In genomic region chr14:27031142-27031541, GRCm38 (mm10) we compare ENCODE assay signal across 9 mouse cellular contexts. TPM values are rescaled to one million over a fixed set of nuclear protein-coding genes. Genes with fewer than 3 reads are reported as not detected.
A peak's percentile ranks its signal among the peaks of the same experiment; 100 is the strongest.
DNase-seq lines count a peak whose midpoint lies in the region; ATAC-seq and TF ChIP-seq lines count a peak whose summit lies in the region.
"Had no signal": no experiment of that assay in that cellular context is flagged by ENCODE, and none has a peak within 500 bp of the region (broad histone marks: within the 10 kb centered on the region; RNA-seq: fewer than 3 reads in every experiment).

No protein-coding gene starts in this region.

- H3K36me3 ChIP-seq in forebrain, embryonic 11.5 days (ENCODE audit: control insufficient read depth, insufficient read depth, low read length): no peaks in the 10 kb centered on the region
- H3K36me3 ChIP-seq in forebrain, embryonic 15.5 days: no peaks in the 10 kb centered on the region
- no peaks in the 10 kb centered on the region for H3K36me3 ChIP-seq in heart, adult 2 months (ENCODE audit: control insufficient read depth, insufficient read depth, low read length)
- H3K36me3 ChIP-seq: limb, embryonic 15.5 days had no signal

- no peak overlapping the region for H3K4me2 ChIP-seq in forebrain, embryonic 11.5 days (ENCODE audit: low read depth, low read length, severe bottlenecking)
- H3K4me2 ChIP-seq in forebrain, embryonic 15.5 days (replicated peaks): no peak overlapping the region
- H3K4me2 ChIP-seq: limb, embryonic 15.5 days had no signal

- H3K4me3 ChIP-seq in forebrain, embryonic 11.5 days (ENCODE audit: low read depth, low read length): no peak overlapping the region
- H3K4me3 ChIP-seq in forebrain, embryonic 15.5 days: no peak overlapping the region
- H3K4me3 ChIP-seq in heart, adult 2 months: no peak overlapping the region
- H3K4me3 ChIP-seq: limb, embryonic 15.5 days had no signal

- H3K4me1 ChIP-seq in forebrain, embryonic 11.5 days (replicated peaks; ENCODE audit: control insufficient read depth, insufficient read depth, low read length): no peaks in the 10 kb centered on the region
- no peaks in the 10 kb centered on the region for H3K4me1 ChIP-seq in forebrain, embryonic 15.5 days
- peaks cover 2% of the 10 kb centered on the region; the same call in 1 of the 2 replicates for H3K4me1 ChIP-seq in heart, adult 2 months (ENCODE audit: control insufficient read depth, insufficient read depth, low read length)

- 0 out of 2 replicates have a peak, but pooled peaks have one; percentile 30 for ATAC-seq in forebrain, embryonic 11.5 days (replicated peaks; ENCODE audit: low FRiP score)
- no peak for ATAC-seq in forebrain, embryonic 15.5 days (replicated peaks)

- H3K79me2 ChIP-seq in heart, adult 2 months (replicated peaks; ENCODE audit: control insufficient read depth, insufficient read depth, low read length): no peaks in the 10 kb centered on the region

- H3K27ac ChIP-seq in forebrain, embryonic 11.5 days (ENCODE audit: low read depth, low read length): no peak overlapping the region
- H3K27ac ChIP-seq in forebrain, embryonic 15.5 days (replicated peaks): no peak overlapping the region
- no peak overlapping the region for H3K27ac ChIP-seq in heart, adult 2 months
- H3K27ac ChIP-seq: limb, embryonic 15.5 days had no signal

- 14% methylated on average over 4 of the region's 4 CpGs for WGBS in forebrain, embryonic 11.5 days
- 12% methylated on average over 4 of the region's 4 CpGs for WGBS in forebrain, embryonic 15.5 days
- WGBS in heart, adult 2 months: 16% methylated on average over 4 of the region's 4 CpGs

- no peaks in the 10 kb centered on the region for H3K27me3 ChIP-seq in forebrain, embryonic 11.5 days (ENCODE audit: control insufficient read depth, insufficient read depth, low read length)
- H3K27me3 ChIP-seq in forebrain, embryonic 15.5 days: no peaks in the 10 kb centered on the region
- no peaks in the 10 kb centered on the region for H3K27me3 ChIP-seq in heart, adult 2 months (ENCODE audit: control insufficient read depth, insufficient read depth, low read length)
- H3K27me3 ChIP-seq: limb, embryonic 15.5 days had no signal

- DNase-seq in forebrain, embryonic 11.5 days (ENCODE audit: low spot score): peak; percentile 87
- peak; percentile 70 for DNase-seq in MN1 (ENCODE audit: low spot score)
- peak; percentile 30 to 48 for DNase-seq in cerebellum, postnatal 36 days
- peak; percentile 68 to 87 for DNase-seq in heart, adult 2 months
- peak; percentile 43 to 58 for DNase-seq in left cerebral cortex, adult 18-20 months (ENCODE audit: low spot score in 2 of 2)
- peak; percentile 85 for DNase-seq in mesoderm, embryonic 11.5 days (ENCODE audit: low read depth, low spot score)
- DNase-seq in testis, postnatal 10 days (ENCODE audit: low spot score): peak; percentile 90

- no peak for TF ChIP-seq POLR2A in heart, adult 2 months (IDR thresholded peaks at IDR 0.05; ENCODE audit: insufficient read depth, low read depth, low read length)

- peak; percentile 92 for TF ChIP-seq CTCF in heart, adult 2 months (IDR thresholded peaks at IDR 0.05)

- no peaks in the 10 kb centered on the region for H3K9me3 ChIP-seq in forebrain, embryonic 11.5 days (ENCODE audit: control insufficient read depth, low read length)
- H3K9me3 ChIP-seq in forebrain, embryonic 15.5 days: no peaks in the 10 kb centered on the region
- H3K9me3 ChIP-seq: limb, embryonic 15.5 days had no signal

- intact Hi-C loops in heart, adult 2 months (cut with DNase I): loop anchor here (1.0 to 10.0 kb wide), 3 partner anchors 65 to 394 kb away; partner anchors contain the start of gene Fam208a

- H3K9ac ChIP-seq in forebrain, embryonic 11.5 days (ENCODE audit: low read length): no peak overlapping the region
- no peak overlapping the region for H3K9ac ChIP-seq in forebrain, embryonic 15.5 days (replicated peaks)
- no peak overlapping the region for H3K9ac ChIP-seq in heart, adult 2 months (ENCODE audit: low read depth, low read length)
- H3K9ac ChIP-seq: limb, embryonic 15.5 days had no signal

- peak; percentile 70; the same call in 1 of the 2 replicates for TF ChIP-seq EP300 in heart, adult 2 months (IDR thresholded peaks at IDR 0.05; ENCODE audit: insufficient read depth, low read depth, low read length)

RNA-seq across cellular contexts. Expression of gene Il17rd, which starts 7.6 kb away (rescaled TPM):
- polyA plus RNA-seq in forebrain, embryonic 11.5 days (2014; fragmentation: Nextera tagmentation; extraction: Ambion mirVana): 7.2 and 7.8 TPM in 2 replicates
- polyA plus RNA-seq in forebrain, embryonic 15.5 days (2015; fragmentation: Nextera tagmentation; extraction: Ambion mirVana): 1.5 and 1.8 TPM in 2 replicates
- total RNA-seq in heart, adult 2 months (2021): 1 to 10 TPM; 3.2 to 4.5 TPM
- polyA plus RNA-seq in heart, adult 2 months (2012; rRNA removed): 2.1 and 3.8 TPM in 2 replicates
- total RNA-seq in left cerebral cortex, adult 18-20 months (2021): 1 to 10 TPM; 2.1 to 2.6 TPM

RNA-seq across cellular contexts. Expression of gene Hesx1, which starts 36.9 kb away (rescaled TPM):
- 0.52 TPM in 1 of 2 replicates, not detected in the other for polyA plus RNA-seq in forebrain, embryonic 11.5 days (2014; fragmentation: Nextera tagmentation; extraction: Ambion mirVana)
- polyA plus RNA-seq in forebrain, embryonic 15.5 days (2015; fragmentation: Nextera tagmentation; extraction: Ambion mirVana): not detected in 2 replicates
- not detected for total RNA-seq in heart, adult 2 months (2021)
- not detected in 2 replicates for polyA plus RNA-seq in heart, adult 2 months (2012; rRNA removed)
- total RNA-seq in left cerebral cortex, adult 18-20 months (2021): not detected
- polyA plus RNA-seq: limb, embryonic 15.5 days had no signal

Comparison
In these comparisons a context has a peak if more than half of its experiments do, and no peak if none do; other contexts are left out.
1. DNase-seq: peak in every context shown above with its lines; median percentile 90 in testis, postnatal 10 days; 87 in forebrain, embryonic 11.5 days; 85 in mesoderm, embryonic 11.5 days; 78 in heart, adult 2 months; 70 in MN1; 50 in left cerebral cortex, adult 18-20 months; 39 in cerebellum, postnatal 36 days.